Mouse (Mus musculus): ENCODE data around the gene Crygb.

DNA sequence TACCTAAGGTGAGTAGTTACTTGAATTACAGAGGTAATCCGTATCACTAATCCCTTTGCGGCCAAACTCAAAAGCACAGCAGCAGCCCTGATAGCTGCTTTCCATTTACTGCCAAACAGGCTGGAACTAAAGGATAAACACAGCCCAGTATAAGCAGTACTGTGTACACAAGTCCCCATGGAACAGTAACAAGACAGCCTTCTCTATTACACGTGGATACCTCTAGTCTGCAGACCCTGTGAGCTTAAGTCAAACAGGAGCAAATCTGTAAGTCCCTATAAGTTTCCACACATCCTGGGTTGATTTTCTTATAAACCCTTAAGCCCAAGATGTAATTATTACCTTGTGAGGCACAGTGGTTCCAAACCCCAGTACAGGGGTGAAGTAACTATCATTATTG lies 46.6 kb downstream of the Crygb start:
- TF ChIP-seq CTCF (IDR thresholded peaks at IDR 0.05; ENCODE audit: low read depth) (no peak), EP300 (IDR thresholded peaks at IDR 0.05; ENCODE audit: low read depth) (no peak)
